Mouse (Mus musculus) heart, postnatal 0 days (tissue): ENCODE measurements at regions not wholly inside any gene's neighbourhood (a gene's known extent, or its start where the extent isn't known, plus 50 kb on each side); places are given as distances from the start of the nearest gene placed in this dataset.
A peak's percentile ranks its signal among the peaks of the same experiment; 100 is the strongest.

Source experiments
- ATAC-seq: fragments of 200-750 bp; cut with Nextera tagmentation; 2 replicates; pipeline ENCODE4 v1.8.0; 2017; ENCODE audit warnings: low read depth, moderate number of reproducible peaks, moderate library complexity; ENCODE audit not compliant: insufficient read depth
- DNase-seq: peaks from one replicate; pipeline ENCODE4 v3.0.0-alpha.2; 2016; ENCODE audit warnings: low spot score
- H3K27ac ChIP-seq: fragments of 300-500 bp; sonication (generic); 2 replicates; pipeline ENCODE4 v1.5.1; 2014; ENCODE audit warnings: low read depth, mild to moderate bottlenecking
- H3K27me3 ChIP-seq: fragments of 300-500 bp; sonication (generic); 2 replicates; pipeline ENCODE4 v1.6.1; 2014; ENCODE audit warnings: low read length, mixed read lengths; ENCODE audit not compliant: control insufficient read depth, insufficient read depth
- H3K36me3 ChIP-seq: fragments of 300-500 bp; sonication (generic); replicated peaks from 2 replicates; pipeline ENCODE4 v1.6.1; 2014; ENCODE audit warnings: low read length, mixed read lengths; ENCODE audit not compliant: control insufficient read depth, insufficient read depth
- H3K4me1 ChIP-seq: fragments of 300-500 bp; sonication (generic); 2 replicates; pipeline ENCODE4 v1.6.1; 2014; ENCODE audit warnings: antibody characterized with exemption; ENCODE audit not compliant: control insufficient read depth, insufficient read depth
- H3K4me2 ChIP-seq: fragments of 300-500 bp; sonication (generic); 2 replicates; pipeline ENCODE4 v1.6.1; 2014; ENCODE audit warnings: low read depth, mild to moderate bottlenecking, low read length, moderate library complexity
- H3K4me3 ChIP-seq: fragments of 300-500 bp; sonication (generic); 2 replicates; pipeline ENCODE4 v1.5.1; 2014; ENCODE audit warnings: low read depth, low read length
- H3K9ac ChIP-seq: fragments of 300-500 bp; sonication (generic); replicated peaks from 2 replicates; pipeline ENCODE4 v1.6.1; 2014; ENCODE audit warnings: low read depth, low read length, mixed read lengths
- H3K9me3 ChIP-seq: fragments of 300-500 bp; sonication (generic); replicated peaks from 2 replicates; pipeline ENCODE4 v1.6.1; 2016; ENCODE audit warnings: low read length; ENCODE audit not compliant: control insufficient read depth
- CTCF ChIP-seq: IDR thresholded peaks from 2 replicates; pipeline ENCODE4 v1.5.1; 2016; ENCODE audit warnings: antibody characterized with exemption, control low read depth, low read depth
- EP300 ChIP-seq: IDR thresholded peaks from 2 replicates; pipeline ENCODE4 v1.6.1; 2016; ENCODE audit warnings: antibody characterized with exemption, low read depth
- WGBS: fragments of 180-500 bp; shearing (Covaris S2); extraction: QIAGEN DNeasy Blood & Tissue Kit; methylation state at CpG from one replicate; pipeline ENCODE4 v1.1.7; 2014; 5-methylcytosine and 5-hydroxymethylcytosine counted together

DNA sequence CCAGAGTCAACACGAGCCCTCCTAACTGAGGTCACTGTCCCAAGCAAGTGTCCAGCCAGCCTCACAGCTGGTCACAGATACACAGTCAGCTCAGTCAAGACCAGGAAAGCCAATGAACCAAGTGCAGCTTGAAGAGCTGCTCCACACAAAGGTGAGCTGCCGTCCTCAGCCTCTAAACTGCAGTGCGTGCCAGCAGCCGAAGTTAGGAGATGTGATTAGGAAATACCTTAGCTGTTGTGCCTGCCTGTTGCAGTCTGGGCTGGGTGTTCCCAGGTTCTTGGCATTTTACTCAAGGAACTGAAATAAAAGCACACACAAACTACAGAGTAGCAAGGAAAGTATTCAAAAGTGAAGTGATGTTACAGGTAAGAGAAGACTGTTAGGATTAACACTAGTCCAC lies 942.9 kb downstream of the 4930447A16Rik start:
- 60% methylated on average over 4 of the region's 4 CpGs for WGBS
- Histone ChIP-seq H3K4me2 (no peak overlapping the region), H3K4me3 (no peak overlapping the region), H3K27ac (no peak overlapping the region), H3K36me3 (no peaks in the 10 kb centered on the region), H3K9ac (no peak overlapping the region), H3K27me3 (no peaks in the 10 kb centered on the region), H3K9me3 (no peaks in the 10 kb centered on the region), H3K4me1 (peaks cover 9% of the 10 kb centered on the region; the same call in 1 of the 2 replicates)
- TF ChIP-seq CTCF = no peak
- TF ChIP-seq EP300 = no peak
- ATAC-seq = no peak
- DNase-seq = no peak

- H3K27ac ChIP-seq = no peak overlapping the region
- no peaks in the 10 kb centered on the region for H3K27me3 ChIP-seq
- TF ChIP-seq CTCF (no peak), EP300 (no peak)
- 74% methylated on average over 12 of the region's 12 CpGs for WGBS
- DNase-seq (no peak), ATAC-seq (no peak)
- no peak overlapping the region for H3K4me3 ChIP-seq
- H3K36me3 ChIP-seq = no peaks in the 10 kb centered on the region
- H3K4me1 ChIP-seq = peaks cover 5% of the 10 kb centered on the region; the same call in 1 of the 2 replicates
- no peak overlapping the region for H3K4me2 ChIP-seq
- no peaks in the 10 kb centered on the region for H3K9me3 ChIP-seq
- no peak overlapping the region for H3K9ac ChIP-seq
Measured at GRCm38 (mm10) chr15:38371404-38372090, 946.2 kb downstream of the 4930447A16Rik start.

- TF ChIP-seq EP300 (no peak), CTCF (no peak)
- H3K27ac ChIP-seq = peak overlapping the region; percentile 30
- H3K4me2 ChIP-seq = peak overlapping the region; percentile 45
- H3K36me3 ChIP-seq = no peaks in the 10 kb centered on the region
- ATAC-seq (peak; percentile 85), DNase-seq (peak; percentile 77)
- H3K9ac ChIP-seq = no peak overlapping the region; the same call in 1 of the 2 replicates
- H3K4me3 ChIP-seq = peak overlapping the region; percentile 11
- WGBS = 7% methylated on average over 17 of the region's 21 CpGs
- H3K4me1 ChIP-seq = peaks cover 5% of the 10 kb centered on the region; the same call in 1 of the 2 replicates
- no peaks in the 10 kb centered on the region for H3K27me3 ChIP-seq
- H3K9me3 ChIP-seq = no peaks in the 10 kb centered on the region
Measured at GRCm38 (mm10) chr15:38373797-38374196, 948.4 kb downstream of the 4930447A16Rik start.

GRCm38 (mm10) chr15:38374786-38375185 lies 949.4 kb downstream of the 4930447A16Rik start:
- H3K27ac ChIP-seq = peak overlapping the region; percentile 60
- no peak overlapping the region for H3K9ac ChIP-seq
- H3K36me3 ChIP-seq = no peaks in the 10 kb centered on the region
- H3K27me3 ChIP-seq = no peaks in the 10 kb centered on the region
- H3K4me3 ChIP-seq = no peak overlapping the region
- 57% methylated on average over 6 of the region's 6 CpGs for WGBS
- H3K9me3 ChIP-seq = no peaks in the 10 kb centered on the region
- no peak for TF ChIP-seq CTCF
- no peak for TF ChIP-seq EP300
- no peak overlapping the region for H3K4me2 ChIP-seq
- DNase-seq (peak; percentile 84), ATAC-seq (peak; percentile 69)
- H3K4me1 ChIP-seq = peaks cover 5% of the 10 kb centered on the region; the same call in 1 of the 2 replicates

GRCm38 (mm10) chr15:38378106-38378505 lies 952.8 kb downstream of the 4930447A16Rik start:
- no peaks in the 10 kb centered on the region for H3K27me3 ChIP-seq
- DNase-seq (peak; percentile 36), ATAC-seq (0 out of 2 replicates have a peak, but pooled peaks have one; percentile 12)
- peak overlapping the region; percentile 37; the same call in 1 of the 2 replicates for H3K27ac ChIP-seq
- no peak overlapping the region for H3K9ac ChIP-seq
- H3K36me3 ChIP-seq = no peaks in the 10 kb centered on the region
- TF ChIP-seq EP300 (peak; percentile 81; the same call in 1 of the 2 replicates), CTCF (no peak)
- H3K4me3 ChIP-seq = no peak overlapping the region
- 64% methylated on average over 8 of the region's 8 CpGs for WGBS
- H3K4me1 ChIP-seq = peaks cover 5% of the 10 kb centered on the region; the same call in 1 of the 2 replicates
- no peaks in the 10 kb centered on the region for H3K9me3 ChIP-seq
- H3K4me2 ChIP-seq = no peak overlapping the region

GRCm38 (mm10) chr15:38387617-38388016 lies 962.3 kb downstream of the 4930447A16Rik start:
- Histone ChIP-seq H3K4me1 (peaks cover 58% of the 10 kb centered on the region), H3K4me2 (no peak overlapping the region), H3K4me3 (no peak overlapping the region), H3K27ac (no peak overlapping the region), H3K9ac (no peak overlapping the region), H3K9me3 (no peaks in the 10 kb centered on the region), H3K36me3 (no peaks in the 10 kb centered on the region), H3K27me3 (no peaks in the 10 kb centered on the region)
- ATAC-seq (no peak), DNase-seq (no peak)
- TF ChIP-seq CTCF (no peak), EP300 (no peak)
- WGBS = 59% methylated on average over 7 of the region's 7 CpGs
